8 mouse cellular contexts compared by ENCODE assay signal in genomic region chr11:17257443-17257842, GRCm38 (mm10). TPM values are rescaled to one million over a fixed set of nuclear protein-coding genes. Genes with fewer than 3 reads are reported as not detected.
DNase-seq lines count a peak whose midpoint lies in the region; ATAC-seq and TF ChIP-seq lines count a peak whose summit lies in the region.

Gene C1d, plus strand, starts transcription at chr11:17257579.

- TF ChIP-seq RAD21 in CH12.LX (IDR thresholded peaks at IDR 0.05; ENCODE audit: low read depth, low read length): no peak

- peaks cover 0 to 20% of the 10 kb centered on the region in 2 experiments for H3K4me1 ChIP-seq in CH12.LX (ENCODE audit: control insufficient read depth in 1 of 2, insufficient read depth in 2 of 2)
- peaks cover 9% of the 10 kb centered on the region for H3K4me1 ChIP-seq in forebrain, embryonic 12.5 days
- H3K4me1 ChIP-seq in heart, postnatal 0 days (ENCODE audit: control insufficient read depth, insufficient read depth): peaks cover 15% of the 10 kb centered on the region
- H3K4me1 ChIP-seq in liver, embryonic 16.5 days (ENCODE audit: control insufficient read depth, low read depth, low read length): peaks cover 3% of the 10 kb centered on the region
- peaks cover 24% of the 10 kb centered on the region for H3K4me1 ChIP-seq in neural tube, embryonic 13.5 days (replicated peaks)
- H3K4me1 ChIP-seq in testis, adult 2 months (ENCODE audit: control insufficient read depth, insufficient read depth, low read length): peaks cover 7% of the 10 kb centered on the region

- H3K27ac ChIP-seq in CH12.LX (ENCODE audit: insufficient read depth, low read depth): peak within 1 kb of the TSS; percentile 43
- peak within 1 kb of the TSS; percentile 84 for H3K27ac ChIP-seq in forebrain, embryonic 12.5 days
- peak within 1 kb of the TSS; percentile 96 for H3K27ac ChIP-seq in heart, postnatal 0 days (ENCODE audit: low read depth)
- H3K27ac ChIP-seq in liver, embryonic 16.5 days (ENCODE audit: low read length): peak within 1 kb of the TSS; percentile 91
- peak within 1 kb of the TSS; percentile 89 for H3K27ac ChIP-seq in neural tube, embryonic 13.5 days (replicated peaks)
- peak within 1 kb of the TSS; percentile 93 for H3K27ac ChIP-seq in testis, adult 2 months (ENCODE audit: control insufficient read depth, insufficient read depth, low read depth, low read length)

- peak; percentile 99 for DNase-seq in CH12.LX (ENCODE audit: extremely low read depth)
- peak; percentile 90 for DNase-seq in c-Kit-positive CD71-positive TER-119-negative erythroid progenitor cells, embryonic 14.5 days (ENCODE audit: low read depth)
- peak; percentile 90 for DNase-seq in heart, postnatal 0 days (ENCODE audit: low spot score)
- peak; percentile 98 to 99 for DNase-seq in kidney, postnatal 4 days

- no peaks in the 10 kb centered on the region for H3K9me3 ChIP-seq in CH12.LX (replicated peaks; ENCODE audit: low read length)
- no peaks in the 10 kb centered on the region for H3K9me3 ChIP-seq in forebrain, embryonic 12.5 days
- no peaks in the 10 kb centered on the region for H3K9me3 ChIP-seq in heart, postnatal 0 days (replicated peaks; ENCODE audit: control insufficient read depth, low read length)
- no peaks in the 10 kb centered on the region for H3K9me3 ChIP-seq in liver, embryonic 16.5 days (replicated peaks; ENCODE audit: control insufficient read depth, low read length)
- no peaks in the 10 kb centered on the region for H3K9me3 ChIP-seq in neural tube, embryonic 13.5 days

- H3K79me2 ChIP-seq in CH12.LX (replicated peaks; ENCODE audit: control insufficient read depth, extremely low read depth, insufficient read depth, poor library complexity, severe bottlenecking): peaks cover 34% of the 10 kb centered on the region

- in situ Hi-C loops in CH12.LX (cut with MboI; ENCODE audit: low pct_ligation_motif_present, low pct_unique_long_range_greater_than_20kb, low sequenced_read_pairs): no loop called here

- H3K36me3 ChIP-seq in CH12.LX (replicated peaks in 1 of 2; ENCODE audit: control insufficient read depth in 1 of 2, insufficient read depth in 1 of 2, low read length in 1 of 2): peaks cover 0 to 8% of the 10 kb centered on the region in 2 experiments
- no peaks in the 10 kb centered on the region for H3K36me3 ChIP-seq in forebrain, embryonic 12.5 days (replicated peaks)
- 0 out of 2 replicates have a peak, but pooled peaks cover under 1% of the 10 kb centered on the region for H3K36me3 ChIP-seq in heart, postnatal 0 days (replicated peaks; ENCODE audit: control insufficient read depth, insufficient read depth, low read length)
- no peaks in the 10 kb centered on the region for H3K36me3 ChIP-seq in liver, embryonic 16.5 days (ENCODE audit: control insufficient read depth, insufficient read depth)
- H3K36me3 ChIP-seq in neural tube, embryonic 13.5 days: no peaks in the 10 kb centered on the region
- H3K36me3 ChIP-seq in testis, adult 2 months (ENCODE audit: control insufficient read depth, insufficient read depth, low read length): no peaks in the 10 kb centered on the region

- 0% methylated on average over 33 of the region's 33 CpGs for WGBS in forebrain, embryonic 12.5 days
- WGBS in heart, postnatal 0 days: under 1% methylated on average over 33 of the region's 33 CpGs
- WGBS in liver, embryonic 16.5 days (ENCODE audit: insufficient replicate concordance): under 1% methylated on average over 33 of the region's 33 CpGs
- WGBS in neural tube, embryonic 13.5 days: under 1% methylated on average over 33 of the region's 33 CpGs

- H3K9ac ChIP-seq in CH12.LX (ENCODE audit: insufficient read depth, low read depth): peak within 1 kb of the TSS; percentile 93
- peak within 1 kb of the TSS; percentile 84 for H3K9ac ChIP-seq in forebrain, embryonic 12.5 days
- H3K9ac ChIP-seq in heart, postnatal 0 days (replicated peaks; ENCODE audit: low read depth, low read length): peak within 1 kb of the TSS; percentile 98
- peak within 1 kb of the TSS; percentile 86 for H3K9ac ChIP-seq in liver, embryonic 16.5 days (ENCODE audit: low read depth, low read length)
- H3K9ac ChIP-seq in neural tube, embryonic 13.5 days: peak within 1 kb of the TSS; percentile 88

- peak; percentile 88 for TF ChIP-seq POLR2A in CH12.LX (IDR thresholded peaks at IDR 0.05; ENCODE audit: low read depth, low read length)
- peak; percentile 84 for TF ChIP-seq POLR2A in testis, adult 2 months (IDR thresholded peaks at IDR 0.05; ENCODE audit: control insufficient read depth, low read depth, low read length)

- peak within 1 kb of the TSS; percentile 82 for H3K4me2 ChIP-seq in CH12.LX (ENCODE audit: insufficient read depth, low read depth, poor library complexity, severe bottlenecking)
- peak within 1 kb of the TSS; percentile 56 for H3K4me2 ChIP-seq in forebrain, embryonic 12.5 days
- H3K4me2 ChIP-seq in heart, postnatal 0 days (ENCODE audit: low read depth, low read length): peak within 1 kb of the TSS; percentile 84
- H3K4me2 ChIP-seq in liver, embryonic 16.5 days (ENCODE audit: low read depth, low read length): peak within 1 kb of the TSS; percentile 78
- H3K4me2 ChIP-seq in neural tube, embryonic 13.5 days: peak within 1 kb of the TSS; percentile 86

- TF ChIP-seq EP300 in CH12.LX (IDR thresholded peaks at IDR 0.05; ENCODE audit: low read length): no peak
- no peak for TF ChIP-seq EP300 in heart, postnatal 0 days (IDR thresholded peaks at IDR 0.05; ENCODE audit: low read depth)

- ATAC-seq in forebrain, embryonic 12.5 days (ENCODE audit: low FRiP score): peak; percentile 93
- peak; percentile 94 for ATAC-seq in heart, postnatal 0 days (ENCODE audit: insufficient read depth, low read depth)
- peak; percentile 96 for ATAC-seq in liver, embryonic 16.5 days (ENCODE audit: low read depth)
- peak; percentile 93 for ATAC-seq in neural tube, embryonic 13.5 days (ENCODE audit: low read depth)

- TF ChIP-seq CTCF in CH12.LX (conservative IDR thresholded peaks at IDR 0.05 in 1 of 2, IDR thresholded peaks at IDR 0.05 in 1 of 2; ENCODE audit: low read depth in 2 of 2, low read length in 2 of 2): no peak
- TF ChIP-seq CTCF in heart, postnatal 0 days (IDR thresholded peaks at IDR 0.05; ENCODE audit: low read depth): no peak
- 0 out of 2 replicates have a peak, but pooled peaks have one; percentile 2 for TF ChIP-seq CTCF in testis, adult 2 months (IDR thresholded peaks at IDR 0.05; ENCODE audit: control insufficient read depth, insufficient read depth, insufficient replicate concordance, low read depth, low read length)

- dilution Hi-C loops in CH12.LX (cut with MboI; ENCODE audit: extremely low pct_ligation_motif_present, extremely low pct_unique_long_range_greater_than_20kb, low sequenced_read_pairs): no loop called here

- peak within 1 kb of the TSS; percentile 65 to 99 (median 77) for H3K4me3 ChIP-seq in CH12.LX (replicated peaks in 1 of 3; ENCODE audit: low read depth in 2 of 3, low read length in 2 of 3, poor library complexity in 1 of 3)
- peak within 1 kb of the TSS; percentile 76 for H3K4me3 ChIP-seq in forebrain, embryonic 12.5 days (replicated peaks)
- H3K4me3 ChIP-seq in heart, postnatal 0 days (ENCODE audit: low read depth, low read length): peak within 1 kb of the TSS; percentile 100
- H3K4me3 ChIP-seq in liver, embryonic 16.5 days (ENCODE audit: low read depth, low read length): peak within 1 kb of the TSS; percentile 95
- peak within 1 kb of the TSS; percentile 83 for H3K4me3 ChIP-seq in neural tube, embryonic 13.5 days
- H3K4me3 ChIP-seq in testis, adult 2 months (ENCODE audit: control insufficient read depth, low read depth, low read length): peak within 1 kb of the TSS; percentile 97

- H3K27me3 ChIP-seq in CH12.LX (replicated peaks): no peaks in the 10 kb centered on the region
- H3K27me3 ChIP-seq in forebrain, embryonic 12.5 days: no peaks in the 10 kb centered on the region
- no peaks in the 10 kb centered on the region for H3K27me3 ChIP-seq in heart, postnatal 0 days (ENCODE audit: control insufficient read depth, insufficient read depth, low read length)
- H3K27me3 ChIP-seq in liver, embryonic 16.5 days (ENCODE audit: control insufficient read depth, insufficient read depth, low read depth, low read length): no peaks in the 10 kb centered on the region
- no peaks in the 10 kb centered on the region for H3K27me3 ChIP-seq in neural tube, embryonic 13.5 days
- no peaks in the 10 kb centered on the region for H3K27me3 ChIP-seq in testis, adult 2 months (ENCODE audit: control insufficient read depth, insufficient read depth, low read length)

TF ChIP-seq in CH12.LX, 34 proteins besides CTCF, POLR2A, EP300 and RAD21 (continues in another document):
- TF ChIP-seq ELF1 (IDR thresholded peaks at IDR 0.05; ENCODE audit: low read depth, low read length): peak; percentile 75
- peak; percentile 39; the same call in 1 of the 2 replicates for TF ChIP-seq RCOR1 (conservative IDR thresholded peaks at IDR 0.05; ENCODE audit: low read depth, low read length)
- peak; percentile 81 for TF ChIP-seq ZMIZ1 (IDR thresholded peaks at IDR 0.05; ENCODE audit: low read depth, low read length)
- TF ChIP-seq TCF12 (IDR thresholded peaks at IDR 0.05; ENCODE audit: low read depth, low read length): peak; percentile 89
- peak; percentile 68; the same call in 1 of the 2 replicates for TF ChIP-seq KAT2A (IDR thresholded peaks at IDR 0.05; ENCODE audit: insufficient replicate concordance, low read length)
- peak; percentile 54; the same call in 1 of the 2 replicates for TF ChIP-seq MAZ (IDR thresholded peaks at IDR 0.05; ENCODE audit: low read depth, low read length)
- TF ChIP-seq MXI1 (IDR thresholded peaks at IDR 0.05; ENCODE audit: low read depth, low read length): peak; percentile 92
- peak; percentile 92 for TF ChIP-seq NELFE (IDR thresholded peaks at IDR 0.05; ENCODE audit: low read depth, low read length)
- no peak for TF ChIP-seq MAFK (IDR thresholded peaks at IDR 0.05; ENCODE audit: insufficient replicate concordance, low read length)
- TF ChIP-seq CHD2 (IDR thresholded peaks at IDR 0.05; ENCODE audit: low read length): peak; percentile 18; the same call in 1 of the 2 replicates
- TF ChIP-seq ZNF384 (IDR thresholded peaks at IDR 0.05; ENCODE audit: low read depth, low read length): no peak
- TF ChIP-seq SIN3A (IDR thresholded peaks at IDR 0.05; ENCODE audit: low read length): peak; percentile 91; the same call in 1 of the 2 replicates
- TF ChIP-seq BHLHE40 (IDR thresholded peaks at IDR 0.05; ENCODE audit: low read depth, low read length): peak; percentile 84

RNA-seq across cellular contexts. Expression of gene C1d, which starts in this region (rescaled TPM):
- 71.8 and 96.8 TPM in 2 replicates for total RNA-seq in CH12.LX (2012; rRNA removed)
- 117 and 128 TPM in 2 replicates for total RNA-seq in CH12.LX (2014; rRNA removed)
- 88.9 and 93.2 TPM in 2 replicates for polyA plus RNA-seq in CH12.LX (2012; ENCODE audit: insufficient read length, low read depth)
- 99.0 and 99.7 TPM in 2 replicates for polyA plus RNA-seq in forebrain, embryonic 12.5 days (2016; fragmentation: Nextera tagmentation; extraction: Ambion mirVana)
- total RNA-seq in heart, postnatal 0 days (2014; rRNA removed; ENCODE audit: low replicate concordance): 24.7 and 28.1 TPM in 2 replicates
- polyA plus RNA-seq in heart, postnatal 0 days (2015; fragmentation: Nextera tagmentation; extraction: Ambion mirVana): 82.4 and 83.6 TPM in 2 replicates
- 34.4 and 41.2 TPM in 2 replicates for polyA plus RNA-seq in liver, embryonic 16.5 days (2015; fragmentation: Nextera tagmentation; extraction: Ambion mirVana)
- 129 and 140 TPM in 2 replicates for polyA plus RNA-seq in neural tube, embryonic 13.5 days (2015; fragmentation: Nextera tagmentation; extraction: Ambion mirVana)
- polyA plus RNA-seq in testis, adult 2 months (2012; rRNA removed): 11.8 and 12.4 TPM in 2 replicates

Comparison
In these comparisons a context has a peak if more than half of its experiments do, and no peak if none do; other contexts are left out.
1. Peak in every context shown above with its lines: DNase-seq, ATAC-seq, H3K4me3 ChIP-seq and H3K27ac ChIP-seq.
2. H3K27ac ChIP-seq: peak in every context shown above with its lines; median percentile 96 in heart, postnatal 0 days; 93 in testis, adult 2 months; 91 in liver, embryonic 16.5 days; 89 in neural tube, embryonic 13.5 days; 84 in forebrain, embryonic 12.5 days; 43 in CH12.LX.